Mouse (Mus musculus): Measurements from ENCODE around the gene Clybl. TPM values are rescaled to one million over a fixed set of nuclear protein-coding genes. Genes with fewer than 3 reads are reported as not detected.

The Clybl gene
- total RNA-seq, 2 experiments from 2014 or later, result 68.1 to 80.2 TPM

- intact Hi-C loops (cut with DNase I; ENCODE audit: low total_unique reads), result no loop called here
- no peak for DNase-seq
Measured at GRCm38 (mm10) chr14:122401886-122402285, 220.4 kb downstream of the Clybl start.

- intact Hi-C loops (cut with DNase I; ENCODE audit: low total_unique reads), result no loop called here
- no peak for DNase-seq
Measured at GRCm38 (mm10) chr14:122402716-122403258, 221.3 kb downstream of the Clybl start.

- intact Hi-C loops (cut with DNase I; ENCODE audit: low total_unique reads), result no loop called here
- DNase-seq, result no peak
Measured at GRCm38 (mm10) chr14:122403422-122403940, 222.0 kb downstream of the Clybl start.

- intact Hi-C loops (cut with DNase I; ENCODE audit: low total_unique reads), result no loop called here
Measured at GRCm38 (mm10) chr14:122404596-122405154, 223.2 kb downstream of the Clybl start.

GRCm38 (mm10) chr14:122405236-122405635, 223.7 kb downstream of the Clybl start:
- intact Hi-C loops (cut with DNase I; ENCODE audit: low total_unique reads), result no loop called here
- DNase-seq, result no peak

More at GRCm38 (mm10) chr14:122404596-122405154, 223.2 kb downstream of the Clybl start:
- DNase-seq, result no peak

GRCm38 (mm10) chr14:122405897-122406540, 224.5 kb downstream of the Clybl start:
- DNase-seq, result no peak
- intact Hi-C loops (cut with DNase I; ENCODE audit: low total_unique reads), result no loop called here

- intact Hi-C loops (cut with DNase I; ENCODE audit: low total_unique reads), result no loop called here
- DNase-seq, result no peak
Measured at GRCm38 (mm10) chr14:122406541-122407219, 225.2 kb downstream of the Clybl start.

GRCm38 (mm10) chr14:122412841-122413541, 231.5 kb downstream of the Clybl start:
- no peak for DNase-seq
- intact Hi-C loops (cut with DNase I; ENCODE audit: low total_unique reads), result no loop called here

GRCm38 (mm10) chr14:122413542-122413928, 232.0 kb downstream of the Clybl start:
- intact Hi-C loops (cut with DNase I; ENCODE audit: low total_unique reads), result no loop called here
- no peak for DNase-seq

GRCm38 (mm10) chr14:122414786-122415185, 233.3 kb downstream of the Clybl start:
- no peak for DNase-seq
- intact Hi-C loops (cut with DNase I; ENCODE audit: low total_unique reads), result no loop called here

- no peak for DNase-seq
- intact Hi-C loops (cut with DNase I; ENCODE audit: low total_unique reads), result no loop called here
Measured at GRCm38 (mm10) chr14:122416166-122416771, 234.8 kb downstream of the Clybl start.

GRCm38 (mm10) chr14:122424441-122424840, 242.9 kb downstream of the Clybl start:
- no peak for DNase-seq
- intact Hi-C loops (cut with DNase I; ENCODE audit: low total_unique reads), result no loop called here

GRCm38 (mm10) chr14:122426529-122427203, 245.2 kb downstream of the Clybl start:
- intact Hi-C loops (cut with DNase I; ENCODE audit: low total_unique reads), result no loop called here
- DNase-seq, result no peak

GRCm38 (mm10) chr14:122427204-122427560, 245.7 kb downstream of the Clybl start:
- intact Hi-C loops (cut with DNase I; ENCODE audit: low total_unique reads), result no loop called here
- DNase-seq, result no peak

GRCm38 (mm10) chr14:122427654-122428053, 246.2 kb downstream of the Clybl start:
- DNase-seq, result no peak
- intact Hi-C loops (cut with DNase I; ENCODE audit: low total_unique reads), result no loop called here

GRCm38 (mm10) chr14:122432558-122432957, 251.1 kb downstream of the Clybl start:
- intact Hi-C loops (cut with DNase I; ENCODE audit: low total_unique reads), result no loop called here

GRCm38 (mm10) chr14:122434039-122434438, 252.5 kb downstream of the Clybl start:
- DNase-seq, result no peak
- intact Hi-C loops (cut with DNase I; ENCODE audit: low total_unique reads), result no loop called here

More at GRCm38 (mm10) chr14:122432558-122432957, 251.1 kb downstream of the Clybl start:
- DNase-seq, result no peak

- no peak for DNase-seq
- intact Hi-C loops (cut with DNase I; ENCODE audit: low total_unique reads), result no loop called here
Measured at GRCm38 (mm10) chr14:122436850-122437249, 255.3 kb downstream of the Clybl start.

All from gastrocnemius, postnatal 14 days (tissue).